Mouse (Mus musculus) spleen, postnatal 36 days (tissue): ENCODE data around the gene Cuta.

Source experiments
- DNase-seq, 2 experiments: peaks; one replicate each; pipeline ENCODE4 v3.0.0; 2022; ENCODE audit warnings: low spot score in 2 of 2, mixed read lengths in 1 of 2

Cuta gene

DNA sequence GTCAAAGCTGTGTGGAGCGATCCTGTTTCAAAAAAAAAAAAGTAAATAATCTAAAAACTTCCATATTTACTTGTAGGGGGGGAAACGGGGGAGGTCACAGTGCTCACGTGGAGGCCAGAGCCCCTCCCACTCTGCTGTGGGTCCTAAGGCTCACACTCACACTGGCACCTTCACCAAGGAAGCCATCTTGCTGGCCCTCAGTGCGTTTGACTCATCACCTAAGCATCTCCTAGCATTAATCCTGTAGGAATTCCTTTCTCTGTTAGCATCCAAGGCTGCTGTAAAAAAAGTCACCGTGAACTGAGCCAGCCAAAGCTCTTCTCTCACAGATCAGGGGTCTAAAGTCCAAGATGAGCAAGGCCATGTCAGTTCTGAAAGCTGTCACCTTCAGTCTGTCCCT lies 16.9 kb upstream of the Cuta start:
- no peak for DNase-seq

DNA sequence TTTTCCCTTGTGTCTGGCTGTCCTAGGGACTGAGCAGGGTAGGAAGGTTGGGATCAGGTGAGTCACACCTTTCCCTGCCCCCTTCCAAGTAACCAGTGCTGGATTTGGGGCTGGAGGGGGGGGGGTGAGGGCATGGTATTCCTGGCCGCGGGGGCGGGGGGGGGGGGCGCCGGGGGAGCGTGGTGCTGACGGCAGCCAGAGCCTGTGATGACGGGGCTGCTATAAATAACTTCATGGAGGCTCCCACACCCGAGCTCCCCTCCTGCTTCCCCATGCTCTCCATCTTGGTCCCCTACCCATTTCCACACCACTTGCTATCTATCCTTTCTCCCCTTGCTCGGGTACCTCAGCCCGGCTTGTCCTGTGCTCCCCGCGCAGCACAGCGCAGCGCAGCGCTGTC lies 14.4 kb upstream of the Cuta start:
- no peak for DNase-seq

DNA sequence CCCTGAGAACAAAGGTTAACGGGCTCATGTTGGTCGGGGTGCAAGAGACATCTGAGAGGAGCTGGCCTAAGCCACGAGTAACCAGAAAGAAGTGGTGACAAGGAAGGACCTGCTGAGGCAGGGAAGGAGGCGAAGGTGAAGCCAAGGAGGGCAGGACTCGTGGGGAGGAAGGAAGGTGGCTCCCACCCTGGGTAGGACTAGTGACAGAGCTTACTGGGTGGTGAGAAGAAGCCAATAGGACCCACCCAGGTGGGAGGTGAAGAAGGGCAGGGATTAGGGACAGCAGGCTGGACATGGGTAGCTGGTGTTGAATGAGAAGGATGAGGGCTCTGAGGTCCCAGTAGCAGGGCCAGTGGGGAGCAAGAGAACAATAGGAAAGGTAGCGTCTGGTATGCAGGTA lies 13.8 kb upstream of the Cuta start:
- no peak for DNase-seq

DNA sequence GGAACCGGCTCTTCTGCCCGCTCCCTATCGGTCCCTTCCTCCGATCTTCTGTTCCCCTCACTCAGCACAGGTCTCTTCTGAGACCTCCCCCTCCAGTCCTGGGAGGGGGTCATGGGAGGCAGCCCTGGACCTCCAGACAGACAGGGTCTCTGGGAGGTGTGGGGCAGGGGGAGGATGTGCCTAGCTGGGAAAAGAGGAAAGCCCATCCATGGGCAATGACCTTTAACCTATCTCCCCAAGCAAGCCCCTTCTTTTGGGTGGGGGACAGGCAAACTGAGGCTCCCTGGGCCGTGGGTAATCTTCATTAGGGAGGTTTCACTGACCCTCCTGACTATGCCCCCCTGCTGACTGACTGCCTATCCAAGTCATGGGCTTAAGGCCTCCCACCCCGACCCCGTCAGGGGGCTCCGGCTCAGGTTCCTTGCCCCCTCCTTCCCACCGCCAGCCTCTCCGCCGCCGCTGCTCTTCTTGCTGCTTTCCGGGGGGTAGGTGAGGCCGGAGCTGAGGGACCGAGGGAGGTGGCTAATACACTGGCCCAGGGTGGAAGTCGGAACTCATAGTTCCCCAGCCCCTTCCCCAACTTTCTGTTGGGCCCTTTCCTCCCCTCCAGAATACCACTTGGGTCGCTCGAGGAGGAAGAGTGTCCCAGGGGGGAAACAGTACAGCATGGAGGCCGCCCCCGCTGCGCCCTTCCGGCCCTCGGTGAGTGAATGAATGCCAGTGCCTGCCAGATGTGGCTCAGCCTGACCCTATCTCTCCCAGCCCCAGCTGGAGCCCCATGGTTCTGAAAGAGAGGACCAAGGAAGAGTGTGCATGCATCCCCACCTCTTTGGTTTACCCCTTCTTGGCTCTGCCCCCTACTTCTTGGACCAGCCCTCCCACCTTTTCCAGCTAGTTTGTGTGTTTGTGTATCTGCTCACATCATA lies 12.8 kb upstream of the Cuta start:
- DNase-seq, result no peak

DNA sequence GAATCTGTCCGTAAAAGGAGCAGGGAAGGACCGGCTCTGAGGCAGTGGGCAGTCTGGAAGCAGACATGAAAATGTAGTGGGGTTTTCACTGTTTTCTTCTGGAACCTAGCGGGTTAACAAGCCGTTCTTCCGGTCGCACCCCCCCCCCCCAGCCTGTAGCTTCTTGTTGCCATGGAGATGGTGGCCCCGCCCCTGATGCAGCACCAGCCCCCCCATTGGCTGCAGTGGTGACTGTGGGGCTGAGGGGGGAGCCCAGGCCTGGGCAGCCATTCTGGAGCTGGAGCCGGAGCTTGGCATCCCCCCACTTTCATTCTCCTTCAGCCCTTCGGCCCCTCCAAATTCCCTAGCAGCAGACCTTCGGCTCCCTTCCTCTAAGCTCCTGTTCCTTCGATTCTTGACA lies 12.0 kb upstream of the Cuta start:
- peak; percentile 75 to 77 for DNase-seq

DNA sequence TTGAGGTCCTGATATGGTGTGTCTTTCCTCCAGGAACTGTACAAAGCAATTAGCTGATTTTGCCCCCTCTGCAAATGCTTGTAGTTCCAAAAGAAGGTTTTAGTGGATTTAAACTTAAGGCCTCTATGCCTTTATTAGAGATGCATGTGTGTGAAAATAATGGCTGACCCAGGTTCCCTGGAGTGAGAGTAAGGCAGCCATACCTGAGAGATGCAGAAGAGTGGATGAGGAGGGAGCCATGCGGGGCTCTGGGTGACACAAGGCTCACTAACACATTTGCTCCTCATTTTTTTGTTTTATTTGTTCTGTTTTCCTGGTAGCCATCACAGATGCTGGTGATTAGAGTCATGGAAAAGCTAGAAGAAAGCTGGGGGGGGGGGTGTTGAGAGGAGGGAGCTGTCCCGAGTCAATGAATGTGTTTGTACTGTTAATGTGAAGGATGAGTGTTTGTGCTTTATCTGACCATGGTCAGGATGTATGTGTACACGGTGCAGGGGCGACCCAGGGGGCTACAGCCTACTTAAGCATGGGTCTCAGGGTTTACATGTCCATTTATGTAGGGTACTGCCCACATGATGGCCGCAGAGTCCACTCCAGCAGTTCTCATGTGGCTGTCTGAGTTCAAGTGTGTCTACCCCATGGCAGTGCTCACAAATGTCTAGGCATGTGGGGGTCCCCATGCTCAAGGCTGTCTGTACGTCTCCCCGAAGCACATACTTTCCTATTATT lies 11.4 kb upstream of the Cuta start:
- DNase-seq, result no peak

DNA sequence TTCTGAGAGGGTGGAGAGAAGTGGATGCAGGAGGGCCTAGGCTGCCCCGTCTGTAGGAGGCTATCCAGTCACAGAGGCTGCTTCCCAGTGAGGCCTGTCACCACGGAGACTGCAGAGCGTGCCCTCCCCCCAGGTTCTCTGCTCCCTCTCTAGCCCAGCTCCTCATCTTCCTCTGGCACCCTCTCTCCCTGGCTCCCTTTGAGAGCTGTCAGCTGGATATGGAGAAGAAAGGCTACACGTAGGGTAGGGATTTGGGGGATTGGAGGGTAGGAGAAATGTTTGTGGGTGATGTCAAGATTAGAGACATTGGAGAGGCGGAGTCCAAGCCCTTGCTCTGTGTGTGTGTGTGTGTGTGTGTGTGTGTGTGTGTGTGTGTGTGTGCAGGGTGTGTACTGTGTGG lies 10.5 kb upstream of the Cuta start:
- no peak for DNase-seq

DNA sequence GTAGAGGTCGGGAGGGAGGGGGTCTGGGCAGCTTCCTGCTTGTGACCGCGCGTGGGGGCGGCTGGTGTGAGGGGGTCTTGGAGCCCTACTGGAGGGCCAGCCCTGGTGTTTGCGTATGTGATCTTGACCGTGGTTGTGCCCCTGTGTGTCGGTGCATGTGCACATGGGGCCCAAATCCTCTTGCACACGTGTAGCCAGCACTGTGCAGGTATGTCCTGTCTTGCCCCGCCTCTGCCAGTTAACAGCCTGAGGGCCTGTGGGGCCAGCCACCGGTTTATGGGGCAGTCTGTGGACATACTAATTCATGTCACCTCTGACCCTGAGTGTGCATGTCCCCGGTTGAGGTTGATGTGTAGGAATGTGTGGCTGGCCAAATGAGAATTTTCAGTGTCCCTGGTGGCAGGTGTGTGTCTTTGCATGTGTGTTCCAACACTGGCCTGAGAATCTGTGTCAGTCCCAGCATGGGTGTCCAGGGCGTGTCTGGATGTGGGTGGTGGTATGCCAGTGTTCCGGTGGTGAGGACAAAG lies 9.7 kb upstream of the Cuta start:
- DNase-seq, result no peak

DNA sequence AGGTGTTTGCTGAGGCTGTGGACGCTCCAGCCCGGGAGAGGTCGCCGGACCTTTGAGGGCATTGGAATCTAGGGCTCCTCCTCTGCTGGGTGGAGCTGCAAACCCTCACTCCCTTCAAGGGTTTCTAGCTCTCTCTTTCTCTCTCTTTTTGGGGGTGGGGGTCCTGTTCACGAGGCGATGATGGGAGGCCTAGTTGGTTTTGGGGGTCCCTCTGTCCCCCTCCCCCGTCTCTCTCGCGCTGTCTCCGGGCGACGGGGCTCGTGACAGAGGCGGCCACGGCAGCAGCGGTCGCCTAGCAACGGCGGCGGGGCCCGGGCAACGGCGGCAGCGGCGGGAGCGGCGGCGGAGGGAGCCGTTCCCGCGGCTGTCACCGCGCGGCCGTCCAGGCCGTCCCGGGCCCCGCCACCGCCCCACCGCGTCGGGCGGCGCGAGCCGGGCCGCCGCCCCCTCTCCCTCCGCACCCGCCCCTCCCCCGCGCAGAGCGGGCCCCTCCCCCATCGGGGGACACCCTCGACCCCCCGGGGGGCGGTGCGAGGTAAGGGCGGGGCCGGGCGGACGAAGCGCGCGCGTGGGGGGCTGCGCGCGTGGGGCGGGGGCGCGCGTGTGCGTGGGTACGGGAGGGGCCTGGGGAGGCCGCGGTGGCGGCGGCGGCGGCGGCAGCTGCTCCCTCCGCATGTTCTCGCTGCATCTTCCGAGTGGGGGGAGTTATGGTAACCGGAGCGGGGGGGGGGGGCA lies 9.1 kb upstream of the Cuta start:
- DNase-seq, result no peak

DNA sequence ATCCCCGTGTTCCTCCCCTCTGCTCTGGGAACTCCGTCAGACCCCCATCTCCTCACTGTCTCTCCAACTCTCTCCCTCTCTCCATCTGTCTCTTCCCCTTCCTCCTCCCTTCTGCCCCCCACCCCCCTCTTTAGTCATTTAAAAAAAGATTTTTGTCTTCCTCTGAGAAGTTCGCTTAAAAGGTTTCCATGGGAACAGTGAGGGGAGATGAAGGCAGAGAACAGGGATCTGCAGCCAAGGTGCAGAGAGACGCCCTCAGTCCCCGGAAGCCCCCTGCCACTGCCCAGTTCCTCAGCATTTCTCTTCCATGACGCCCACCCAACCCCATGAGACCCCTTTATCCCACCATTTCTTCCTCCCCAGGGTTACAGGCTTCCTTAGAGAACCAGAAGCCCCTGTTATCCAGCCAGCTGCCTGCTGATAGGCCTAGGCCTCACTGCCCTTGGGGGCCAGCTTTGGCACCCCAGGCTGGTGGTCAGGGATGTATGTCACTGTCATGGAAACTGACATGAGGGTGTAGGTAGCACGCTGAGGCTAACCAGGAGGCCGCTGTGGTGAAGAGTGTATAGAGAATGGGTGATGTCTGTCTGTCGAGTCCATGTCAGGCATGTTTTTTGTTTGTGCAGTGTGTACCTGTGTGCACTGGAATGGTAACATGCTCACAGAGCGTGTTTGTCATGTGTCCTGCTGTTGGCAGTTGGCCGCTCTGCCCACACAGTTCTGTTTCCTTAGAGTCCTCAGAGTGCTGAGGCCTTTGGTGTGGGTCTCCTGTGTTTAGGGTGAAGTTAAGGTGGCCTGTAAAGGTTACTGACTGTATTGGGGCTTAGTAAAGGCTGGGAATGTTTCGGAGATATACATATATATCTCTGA lies 8.1 kb upstream of the Cuta start:
- DNase-seq, result no peak

DNA sequence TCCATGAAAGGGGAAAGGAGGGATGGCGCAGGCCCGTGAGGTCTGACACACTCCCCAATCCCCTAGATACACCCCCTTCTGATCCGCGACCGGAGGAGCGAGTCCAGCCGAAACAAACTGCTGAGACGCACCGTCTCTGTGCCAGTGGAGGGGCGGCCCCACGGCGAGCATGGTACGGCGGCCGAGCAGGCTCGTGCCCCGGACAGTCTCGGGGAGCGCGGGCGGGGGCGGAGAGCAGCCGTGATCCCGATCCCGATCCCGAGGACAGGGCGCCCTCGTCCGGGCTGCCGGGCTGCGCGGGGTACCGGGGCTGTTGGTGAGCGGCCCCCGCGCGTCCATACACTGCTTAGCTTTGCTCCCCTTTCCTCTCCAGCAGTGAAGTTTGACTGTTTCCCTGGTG lies 7.2 kb upstream of the Cuta start:
- peak; percentile 46 for DNase-seq

DNA sequence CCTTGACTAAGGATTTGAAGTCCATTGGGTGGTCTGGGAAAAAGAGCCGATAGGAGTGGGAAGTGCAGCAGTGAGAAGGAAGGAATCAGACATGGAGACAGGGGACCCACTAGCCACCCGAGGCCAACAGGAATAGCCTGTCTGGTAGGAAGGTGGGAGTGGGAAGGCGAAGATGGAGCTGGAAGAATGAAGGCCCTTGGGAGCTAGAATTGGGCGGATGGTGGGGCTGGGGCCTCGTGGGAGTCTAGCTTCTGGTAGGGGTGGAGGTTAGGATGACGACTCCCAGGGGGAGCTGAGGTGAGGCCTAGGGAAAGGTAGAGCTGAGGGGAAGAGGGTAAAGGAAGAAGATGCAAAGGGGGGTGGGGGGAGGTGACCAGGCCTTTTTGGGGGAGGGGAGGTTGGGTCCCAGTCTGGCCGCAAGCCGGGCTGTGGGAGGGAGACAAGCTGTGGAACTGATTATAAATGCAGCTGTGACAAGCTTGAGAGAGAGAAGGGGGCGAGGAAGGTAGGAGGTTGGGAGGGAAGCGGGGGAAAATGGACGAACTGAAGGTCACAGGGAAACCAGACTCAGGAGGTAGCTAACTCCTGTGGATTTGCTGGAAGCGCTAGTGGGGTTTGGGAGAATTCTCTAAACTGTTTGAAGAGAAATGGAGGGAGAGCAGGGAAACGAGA lies 6.6 kb upstream of the Cuta start:
- no peak for DNase-seq

DNA sequence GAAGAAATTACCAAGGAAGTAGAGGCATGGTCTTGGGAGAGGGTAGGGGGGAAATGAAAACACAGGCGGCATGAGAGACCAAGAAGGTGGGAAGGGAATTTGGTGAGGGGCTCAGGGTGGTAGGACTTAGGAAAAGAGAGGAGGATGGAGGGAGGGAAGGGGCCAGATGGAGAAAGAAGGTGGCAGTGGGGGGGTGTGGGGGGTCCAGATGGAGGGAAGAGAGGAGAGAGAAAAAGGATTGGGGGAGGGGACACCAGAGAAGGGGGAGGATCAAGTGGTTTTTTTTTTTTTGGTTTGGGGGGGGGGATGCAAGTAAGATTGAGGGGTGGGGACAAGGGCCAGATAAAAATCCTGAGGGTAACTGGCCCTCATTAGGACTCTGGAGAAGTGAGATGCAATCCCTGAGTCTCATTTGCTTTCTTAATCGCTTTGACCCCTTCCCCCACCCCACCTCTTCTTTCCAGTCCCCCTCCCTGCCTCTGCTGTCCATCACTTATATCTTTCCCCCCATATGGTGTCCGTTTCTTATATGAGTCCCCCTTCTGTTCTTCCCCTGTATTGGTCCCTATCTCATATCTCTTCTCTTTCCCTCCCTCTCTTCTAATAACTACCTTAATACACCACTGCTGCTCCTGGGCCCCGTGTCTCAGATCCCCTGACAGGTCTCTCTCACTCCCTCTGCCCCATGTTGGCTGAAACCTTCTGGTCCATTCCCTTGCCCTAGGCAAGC lies 2.6 kb upstream of the Cuta start:
- DNase-seq, result no peak

DNA sequence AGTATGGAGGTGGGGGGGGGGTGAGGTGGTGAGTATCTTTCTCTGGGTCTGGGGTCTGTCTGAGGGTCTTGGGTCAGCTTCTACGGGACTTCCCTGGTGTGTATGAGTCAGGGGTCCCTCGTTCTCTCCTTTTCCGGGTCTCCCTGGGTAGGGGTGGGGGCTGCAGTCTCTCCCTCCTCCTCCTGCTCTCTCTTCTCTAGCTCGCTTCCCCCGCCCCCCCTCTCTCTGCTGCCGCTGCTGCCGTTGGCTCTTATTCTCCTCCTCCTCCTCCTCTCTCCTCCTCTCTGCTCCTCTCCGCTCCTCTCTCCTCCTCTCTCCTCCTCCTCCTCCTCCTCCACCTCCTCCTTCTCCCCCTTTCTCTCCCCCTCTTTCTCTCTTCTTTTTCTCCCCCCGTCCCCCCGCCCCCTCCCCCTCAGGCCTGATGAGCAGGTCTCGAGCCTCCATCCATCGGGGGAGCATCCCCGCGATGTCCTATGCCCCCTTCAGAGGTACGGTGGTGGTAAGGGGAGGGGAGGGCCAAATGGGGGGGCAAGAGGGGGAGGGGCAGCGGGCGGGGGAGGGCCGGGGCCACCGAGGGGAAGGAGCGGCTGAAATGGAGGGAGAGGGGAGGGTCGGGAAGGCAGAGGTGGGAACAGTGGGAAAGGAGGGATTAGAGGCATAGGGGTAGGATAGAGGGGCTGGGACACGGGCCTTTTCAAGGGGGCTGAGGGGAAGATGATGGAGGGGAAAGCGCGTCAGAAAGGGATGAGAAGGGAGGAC lies 1.8 kb upstream of the Cuta start, which contains the start of gene Syngap1:
Syngap1 (plus strand) TSS at position 223 of the 759 bp plus-strand sequence.
- DNase-seq, result no peak

DNA sequence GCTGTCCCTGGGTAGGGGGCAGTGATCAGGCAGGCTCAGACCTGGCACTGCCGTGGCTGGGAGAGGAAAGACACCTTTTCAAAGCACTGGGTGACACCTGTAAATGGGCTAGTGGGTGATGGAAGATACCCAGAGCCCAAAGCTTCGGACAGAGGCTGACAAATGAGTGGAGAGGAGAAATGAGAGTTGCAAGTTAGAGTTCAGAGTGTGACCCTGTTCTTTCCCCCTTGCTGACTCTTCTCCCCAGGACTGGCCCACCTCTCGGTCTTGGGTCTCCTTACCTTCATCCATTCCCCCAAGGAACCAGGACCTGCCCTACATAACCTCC lies 568 bp upstream of the Cuta start:
- DNase-seq, result no peak

DNA sequence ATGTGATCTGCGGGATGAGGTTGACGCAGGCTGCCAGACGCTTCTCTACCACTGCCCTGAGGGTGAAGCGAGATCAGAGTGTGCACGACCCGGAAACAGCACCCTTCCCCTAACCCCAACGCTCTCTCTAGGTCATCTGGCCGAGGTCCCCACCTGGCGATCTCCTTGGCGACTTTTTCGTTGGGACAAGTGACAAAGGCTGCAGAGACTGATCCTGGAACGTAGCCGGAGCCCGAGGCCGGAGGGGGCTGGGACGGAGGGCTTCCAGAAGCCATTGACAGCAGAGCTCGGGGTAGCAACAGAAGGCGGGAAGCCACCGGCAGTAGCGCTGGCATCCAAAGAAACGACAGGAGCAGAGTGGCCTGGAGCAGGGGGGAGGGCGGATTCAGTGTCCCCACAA lies 638 bp downstream of the Cuta start:
- DNase-seq, result no peak

DNA sequence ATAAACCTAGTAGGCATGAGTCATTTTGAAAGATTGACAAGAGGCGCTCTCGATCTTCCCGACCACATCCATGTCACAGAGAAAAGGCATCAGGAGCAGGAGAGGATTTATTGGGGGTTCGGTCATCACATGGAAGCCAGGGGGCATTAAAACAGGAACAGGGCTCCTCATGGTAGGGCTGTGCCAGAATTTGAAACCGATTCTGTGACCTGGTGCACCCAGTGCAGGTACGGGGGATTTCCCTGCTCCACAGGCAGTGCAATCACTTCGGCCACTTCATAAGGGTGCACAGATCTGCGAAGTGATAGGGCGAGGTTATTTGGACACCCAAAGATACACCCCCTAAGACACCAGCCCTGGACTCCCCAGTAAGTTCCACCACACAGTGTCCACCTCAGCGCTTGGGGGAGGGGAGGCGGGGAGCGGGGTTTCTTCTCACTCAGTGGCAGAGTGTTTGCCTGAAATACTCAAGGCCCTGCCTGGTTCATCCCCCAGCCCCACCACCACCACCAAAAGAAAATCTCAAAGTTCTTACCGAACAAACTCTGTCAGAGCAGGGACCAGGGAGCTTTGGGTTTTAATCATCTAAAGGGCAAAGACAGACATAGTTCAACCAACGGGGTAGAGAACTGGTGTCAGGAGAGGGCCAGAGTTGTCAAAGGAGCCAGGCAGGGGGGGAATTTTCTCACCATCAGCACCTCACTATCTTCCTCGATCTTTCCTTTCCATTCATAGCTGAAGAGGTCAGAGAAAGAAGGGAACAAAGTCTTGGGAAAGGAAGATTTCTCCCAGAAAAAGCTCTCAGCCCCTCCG lies 1.3 kb downstream of the Cuta start:
- no peak for DNase-seq

DNA sequence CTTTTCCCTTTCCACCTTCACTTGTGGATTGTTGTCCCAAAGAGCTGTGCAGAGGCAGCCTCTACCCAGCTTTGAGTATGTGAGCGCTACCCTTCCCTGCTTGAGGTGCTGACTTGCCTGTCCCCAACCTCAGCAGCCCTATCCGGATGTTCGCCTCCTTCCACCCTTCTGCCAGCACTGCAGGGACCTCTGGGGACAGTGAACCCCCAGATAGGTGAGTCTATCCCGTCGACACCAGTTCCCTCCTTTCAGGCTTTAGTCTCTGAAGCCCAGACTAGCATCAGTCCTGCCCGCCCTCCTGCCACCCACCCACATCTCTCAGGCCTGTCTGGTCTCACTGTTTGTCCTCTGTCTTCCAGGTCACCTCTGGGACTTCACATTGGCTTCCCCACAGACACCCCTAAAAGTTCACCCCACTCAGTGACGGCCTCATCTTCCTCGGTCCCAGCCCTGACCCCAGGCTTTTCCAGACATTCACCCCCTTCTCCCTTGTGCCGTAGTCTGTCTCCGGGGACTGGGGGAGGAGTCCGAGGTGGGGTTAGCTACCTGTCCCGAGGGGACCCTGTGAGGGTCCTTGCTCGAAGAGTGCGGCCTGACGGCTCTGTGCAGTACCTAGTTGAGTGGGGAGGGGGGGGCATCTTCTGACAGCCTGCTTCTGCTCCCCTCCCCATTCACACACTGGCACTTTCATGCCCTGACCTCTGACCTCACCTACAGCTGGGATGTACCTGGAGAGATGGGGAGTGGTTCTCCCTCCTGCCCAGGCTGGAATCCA lies 2.3 kb downstream of the Cuta start:
- no peak for DNase-seq
